Mouse (Mus musculus) R1 (cell line): Measurements from ENCODE around the gene Slco1a4.
"Not testable (repeated sequence)": the region's sequence is repeated elsewhere in the genome, so short reads cannot be mapped to it uniquely, and the experiment has no call there.

Source experiments
- DNase-seq: peaks from one replicate; pipeline ENCODE4 v3.0.0-alpha.2; 2018; ENCODE audit warnings: low read depth, low spot score

The Slco1a4 gene

DNA sequence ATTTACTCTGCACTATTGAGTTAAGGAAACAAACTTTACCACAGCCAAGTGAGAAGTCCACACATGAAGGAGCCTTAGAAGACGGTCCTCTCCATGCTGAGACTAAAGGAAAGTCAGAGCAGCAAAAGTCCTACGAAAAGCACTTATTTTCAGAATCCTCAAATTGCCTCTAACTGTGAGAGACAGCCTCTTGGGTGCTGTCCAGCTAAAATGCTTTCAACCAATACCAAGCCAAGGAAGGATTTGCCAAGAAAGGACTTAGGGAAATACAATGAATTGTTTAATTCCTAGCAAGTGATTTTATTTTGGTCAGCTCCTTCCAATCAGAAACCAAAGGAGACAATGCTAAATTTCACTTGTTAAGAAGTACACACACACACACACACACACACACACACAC lies at the start of gene Slco1a4:
TSS of gene Slco1a4 (minus strand) at position 115 of the 400 bp plus-strand sequence.
- DNase-seq: no peak

GRCm38 (mm10) chr6:141898197-141898596 lies 42.2 kb upstream of the Slco1a4 start:
- no peak for DNase-seq

DNA sequence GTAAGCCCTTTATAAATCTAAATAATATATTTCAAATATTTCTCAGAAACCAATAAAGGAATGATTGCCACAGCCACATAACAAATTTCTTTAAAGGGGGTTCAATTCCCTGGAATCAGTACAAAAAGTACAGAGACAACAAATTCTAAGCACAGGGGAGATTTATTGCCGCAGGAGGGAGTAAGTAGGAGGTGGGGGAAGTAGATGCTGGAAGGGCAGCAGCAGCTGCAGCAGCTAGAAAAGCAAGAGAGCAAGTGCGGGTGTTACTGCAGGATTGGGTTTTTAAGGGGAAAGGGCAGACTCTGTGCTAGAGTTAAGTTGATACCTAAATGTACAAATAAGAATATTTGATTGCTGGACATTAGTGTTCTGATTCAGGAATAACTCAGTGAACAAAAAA lies 33.7 kb upstream of the Slco1a4 start:
- no peak for DNase-seq

GRCm38 (mm10) chr6:141888248-141888647 lies 32.2 kb upstream of the Slco1a4 start:
- DNase-seq: peak; percentile 8

- no peak for DNase-seq
Measured at GRCm38 (mm10) chr6:141882581-141882980, 26.6 kb upstream of the Slco1a4 start.

- DNase-seq: not testable (repeated sequence)
Measured at GRCm38 (mm10) chr6:141875742-141876141, 19.7 kb upstream of the Slco1a4 start.

GRCm38 (mm10) chr6:141871711-141872110 lies 15.7 kb upstream of the Slco1a4 start:
- DNase-seq: no peak

GRCm38 (mm10) chr6:141868735-141869134 lies 12.7 kb upstream of the Slco1a4 start:
- no peak for DNase-seq

DNA sequence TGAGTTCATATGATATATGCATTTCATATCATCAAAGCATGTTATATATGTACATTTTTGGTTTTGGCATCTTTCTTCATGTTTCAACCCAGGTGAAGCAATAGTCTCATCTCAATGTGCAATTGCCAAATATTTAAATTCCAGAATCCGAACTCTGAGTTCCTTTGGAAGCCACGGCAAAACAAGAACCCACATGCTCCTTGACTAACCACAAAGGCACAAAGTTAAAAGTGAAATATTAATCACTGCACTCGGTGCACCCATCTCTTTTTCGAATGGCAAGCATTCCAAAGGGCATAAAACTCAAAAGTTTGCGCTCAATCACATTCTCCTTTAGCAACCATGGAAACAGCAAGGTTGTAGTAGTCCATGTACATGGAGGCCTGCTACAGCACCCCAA lies 10.0 kb upstream of the Slco1a4 start:
- DNase-seq: no peak

DNA sequence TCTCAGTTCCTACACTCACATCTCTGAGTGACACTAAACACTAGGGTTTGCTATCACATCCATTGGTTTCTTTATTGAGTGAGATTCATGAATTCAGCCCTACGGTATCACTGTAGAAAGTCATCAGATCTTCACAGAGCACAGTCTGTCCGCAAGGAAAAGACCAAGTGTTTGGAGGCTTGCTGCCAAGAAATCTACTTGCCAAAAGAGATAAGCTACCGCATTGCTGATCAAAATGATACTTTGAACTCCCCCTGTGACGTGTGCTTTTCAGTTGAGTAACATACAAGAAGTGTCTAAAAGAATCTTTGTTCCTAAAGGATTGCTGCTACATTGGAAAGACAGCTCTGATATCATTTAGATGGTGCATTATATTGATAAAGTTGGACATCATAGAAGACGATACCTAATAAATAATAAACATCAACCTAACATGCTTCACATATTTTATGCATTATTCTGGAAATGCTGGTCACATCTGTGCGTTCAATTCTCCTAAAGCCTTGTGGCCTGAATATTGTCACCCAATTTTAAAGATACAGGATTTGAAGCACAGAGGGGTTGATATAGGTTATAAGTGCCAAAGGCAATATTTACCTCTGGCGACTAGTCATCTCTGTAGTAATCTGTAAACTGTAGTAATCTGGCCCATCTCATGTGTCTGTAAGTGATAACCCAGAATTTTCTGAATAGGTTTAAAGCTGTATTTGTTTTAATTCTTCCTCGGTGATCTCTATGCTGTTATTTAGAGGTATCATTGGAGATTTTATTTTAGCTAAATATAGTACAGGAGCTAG lies 1.9 kb upstream of the Slco1a4 start:
- no peak for DNase-seq

DNA sequence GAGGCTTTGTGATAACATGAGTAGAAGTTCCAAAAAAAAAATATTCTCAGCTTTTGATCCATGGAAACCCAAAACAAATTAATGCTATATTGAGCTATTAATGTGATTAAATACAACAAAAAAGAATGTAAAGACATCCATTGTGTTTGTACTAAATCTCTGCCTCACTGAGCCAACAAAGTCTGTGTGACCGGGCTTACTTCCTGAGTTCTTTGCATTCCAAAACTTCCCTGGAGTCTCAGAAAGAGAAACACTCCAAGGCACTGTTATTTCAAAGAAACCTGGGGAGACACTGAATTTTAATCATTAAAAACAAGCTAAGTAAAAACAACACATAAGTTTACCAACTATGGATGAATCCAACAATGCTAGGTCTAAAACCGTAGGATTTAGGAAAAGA lies 2.4 kb downstream of the Slco1a4 start:
- DNase-seq: no peak

- peak; percentile 2 for DNase-seq
Measured at GRCm38 (mm10) chr6:141849051-141849450, 6.9 kb downstream of the Slco1a4 start.

DNA sequence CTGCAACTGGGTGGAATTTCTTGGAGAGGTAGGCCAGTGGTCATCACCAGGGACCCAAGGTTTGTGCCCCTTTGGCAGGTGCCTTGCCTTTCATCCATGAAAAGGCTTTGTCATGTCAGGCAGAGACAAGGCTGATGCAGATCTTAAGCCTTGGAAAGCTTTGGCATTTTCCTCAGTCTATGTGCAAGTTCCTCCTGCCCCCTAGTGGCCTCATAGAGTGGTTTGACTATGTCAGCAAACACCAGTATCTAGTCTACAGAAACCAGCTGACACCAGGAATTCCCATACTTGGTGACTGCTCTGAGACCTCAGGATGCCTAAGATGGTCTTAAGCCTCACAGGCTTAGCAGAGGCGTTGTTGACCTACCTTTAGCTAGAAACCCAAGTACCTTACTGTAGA lies 58.2 kb downstream of the Slco1a4 start:
- DNase-seq: peak; percentile 76

GRCm38 (mm10) chr6:141774476-141774875 lies 81.5 kb downstream of the Slco1a4 start:
- DNase-seq: no peak

GRCm38 (mm10) chr6:141773710-141774109 lies 82.3 kb downstream of the Slco1a4 start, which contains the start of gene Gm5724:
TSS of gene Gm5724 (minus strand) at chr6:141773810.
- no peak for DNase-seq
